Mouse (Mus musculus) cerebellum, adult 2 months (tissue): Measurements from ENCODE around the gene Gtpbp1. TPM values are rescaled to one million over a fixed set of nuclear protein-coding genes. Genes with fewer than 3 reads are reported as not detected.
"Not testable (repeated sequence)": the region's sequence is repeated elsewhere in the genome, so short reads cannot be mapped to it uniquely, and the experiment has no call there.

ENCODE experiments used
- DNase-seq, 2 experiments: peaks; one replicate each; pipeline ENCODE4 v3.0.0; 2021
- H3K27ac ChIP-seq: fragments of 200-500 bp; 2 replicates; pipeline ENCODE4 v1.5.1; 2012; ENCODE audit warnings: low read length, control low read depth, inconsistent platforms; ENCODE audit not compliant: insufficient read depth
- H3K27me3 ChIP-seq: fragments of 200-500 bp; 2 replicates; pipeline ENCODE4 v1.6.1; 2012; ENCODE audit warnings: inconsistent platforms, mild to moderate bottlenecking, low read length, moderate library complexity; ENCODE audit not compliant: control insufficient read depth, insufficient read depth
- H3K4me1 ChIP-seq: fragments of 200-500 bp; 2 replicates; pipeline ENCODE4 v1.6.1; 2011; ENCODE audit warnings: low read length; ENCODE audit not compliant: control insufficient read depth, insufficient read depth
- H3K4me3 ChIP-seq: fragments of 200-500 bp; replicated peaks from 2 replicates; pipeline ENCODE3; 2011; ENCODE audit warnings: mild to moderate bottlenecking, low read depth, low read length, control low read depth; ENCODE audit not compliant: insufficient read depth
- CTCF ChIP-seq: fragments of 200-500 bp; IDR thresholded peaks from 2 replicates; pipeline ENCODE4 v1.5.1; 2011; ENCODE audit warnings: low read depth, mild to moderate bottlenecking, control low read depth, low read length, moderate library complexity, borderline replicate concordance; ENCODE audit not compliant: insufficient read depth
- POLR2A ChIP-seq: fragments of 200-500 bp; IDR thresholded peaks from 2 replicates; pipeline ENCODE4 v1.6.1; 2011; ENCODE audit warnings: low read length, control low read depth, borderline replicate concordance; ENCODE audit not compliant: insufficient read depth
- WGBS: fragments of 180-500 bp; shearing (Covaris S2); methylation state at CpG from one replicate; pipeline ENCODE4 v1.1.7; 2018; 5-methylcytosine and 5-hydroxymethylcytosine counted together
- polyA plus RNA-seq: library from polyadenylated mRNA; depleted of rRNA; stranded (reverse); fragments of >200 nt; gene quantifications from 2 replicates; pipeline ENCODE4 v1.2.3, GENCODE M21; 2012

Gene Gtpbp1
- polyA plus RNA-seq, 1 experiment, result 52.5 TPM

- Histone ChIP-seq H3K4me3 (peak overlapping the region; percentile 87), H3K27ac (peak overlapping the region; percentile 95), H3K4me1 (no peaks in the 10 kb centered on the region), H3K27me3 (no peaks in the 10 kb centered on the region)
- DNase-seq, result peak; percentile 84 to 90
- WGBS, result 2% methylated on average over 16 of the region's 16 CpGs
- TF ChIP-seq CTCF (peak; percentile 57; the same call in 1 of the 2 replicates), POLR2A (no peak)
Measured at GRCm38 (mm10) chr15:79657837-79658530, 32.7 kb upstream of the Gtpbp1 start.

GRCm38 (mm10) chr15:79658531-79659375 is 31.9 kb upstream of the Gtpbp1 start, which contains the start of the genes Fam227a and Cby1:
TSS of gene Fam227a (minus strand) at chr15:79658956.
TSS of gene Cby1 (plus strand) at chr15:79659199.
- peak within 1 kb of the TSS; percentile 87 for H3K4me3 ChIP-seq
- H3K27me3 ChIP-seq, result no peaks in the 10 kb centered on the region
- TF ChIP-seq POLR2A, result peak; percentile 85
- TF ChIP-seq CTCF, result no peak
- H3K27ac ChIP-seq, result peak within 1 kb of the TSS; percentile 95
- DNase-seq, result peak; percentile 96 to 98
- no peaks in the 10 kb centered on the region for H3K4me1 ChIP-seq
- WGBS, result under 1% methylated on average over 55 of the region's 55 CpGs

DNA sequence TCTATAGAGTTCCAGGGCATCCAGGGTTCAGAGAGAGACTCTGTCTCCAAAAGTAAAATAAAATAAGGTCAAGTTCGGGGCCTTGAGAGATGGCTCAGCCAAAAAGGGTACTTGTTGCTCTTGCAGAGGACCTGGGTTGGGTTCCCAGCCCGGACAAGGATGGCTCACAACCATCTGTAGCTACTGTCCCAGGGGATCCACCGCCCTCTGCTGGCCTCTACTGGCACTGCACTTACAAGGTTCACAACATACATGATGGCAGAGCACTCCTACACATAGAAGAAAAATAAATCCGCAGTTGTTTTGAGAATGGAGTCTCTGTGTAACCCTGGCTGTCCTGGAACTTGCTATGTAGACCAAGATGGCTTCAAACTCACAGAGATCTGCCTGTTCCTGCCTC is 28.8 kb upstream of the Gtpbp1 start:
- no peak for DNase-seq
- Histone ChIP-seq H3K27me3 (no peaks in the 10 kb centered on the region), H3K4me1 (no peaks in the 10 kb centered on the region), H3K4me3 (no peak overlapping the region), H3K27ac (no peak overlapping the region)
- 75% methylated on average over 4 of the region's 4 CpGs for WGBS
- TF ChIP-seq POLR2A, result no peak
- TF ChIP-seq CTCF, result peak; percentile 43; the same call in 1 of the 2 replicates

GRCm38 (mm10) chr15:79664666-79665065 is 26.0 kb upstream of the Gtpbp1 start:
- no peak for DNase-seq
- Histone ChIP-seq H3K27ac (no peak overlapping the region), H3K4me3 (no peak overlapping the region), H3K4me1 (no peaks in the 10 kb centered on the region), H3K27me3 (no peaks in the 10 kb centered on the region)
- 88% methylated on average over 8 of the region's 8 CpGs for WGBS
- no peak for TF ChIP-seq POLR2A
- no peak for TF ChIP-seq CTCF

GRCm38 (mm10) chr15:79669195-79669594 is 21.4 kb upstream of the Gtpbp1 start:
- no peak overlapping the region for H3K27ac ChIP-seq
- 59% methylated on average over 10 of the region's 10 CpGs for WGBS
- no peaks in the 10 kb centered on the region for H3K4me1 ChIP-seq
- H3K27me3 ChIP-seq, result no peaks in the 10 kb centered on the region
- H3K4me3 ChIP-seq, result no peak overlapping the region
- DNase-seq, result no peak
- TF ChIP-seq CTCF (no peak), POLR2A (no peak)

DNA sequence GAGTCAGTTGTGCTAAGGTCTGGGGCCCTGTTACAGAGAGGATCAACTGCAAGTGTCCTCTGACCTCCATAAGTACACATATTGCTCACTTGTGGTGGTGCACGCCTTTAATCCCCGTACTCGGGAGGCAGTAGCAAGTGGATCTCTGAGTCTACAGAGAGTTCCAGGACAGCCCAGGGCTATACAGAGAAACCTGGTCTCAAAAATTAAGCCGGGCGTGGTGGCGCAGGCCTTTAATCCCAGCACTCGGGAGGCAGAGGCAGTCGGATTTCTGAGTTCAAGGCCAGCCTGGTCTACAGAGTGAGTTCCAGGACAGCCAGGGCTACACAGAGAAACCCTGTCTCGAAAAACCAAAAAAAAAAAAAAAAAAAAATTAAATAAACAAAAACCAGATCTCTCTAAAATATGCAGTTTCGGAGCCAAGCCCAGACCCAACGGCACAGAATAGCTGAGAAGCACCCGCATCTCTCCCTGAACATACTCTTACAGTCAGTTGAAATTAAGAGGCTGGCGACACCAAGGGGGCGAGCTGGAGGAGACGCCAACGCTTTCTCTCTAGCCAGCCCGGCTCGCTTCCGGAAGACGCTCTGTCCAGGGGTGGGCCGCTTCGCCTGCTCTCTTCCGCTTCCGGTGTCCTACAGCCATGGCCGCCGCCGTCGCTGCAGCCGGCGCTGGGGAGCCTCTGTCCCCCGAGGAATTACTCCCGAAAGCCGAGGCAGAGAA is 20.2 kb upstream of the Gtpbp1 start, which contains the start of gene Tomm22:
Gene Tomm22 (plus strand): TSS at position 613 of the 723 bp plus-strand sequence.
- TF ChIP-seq POLR2A (peak; percentile 70), CTCF (peak; percentile 55)
- Histone ChIP-seq H3K4me1 (no peaks in the 10 kb centered on the region), H3K27me3 (no peaks in the 10 kb centered on the region), H3K27ac (no peak within 1 kb of the TSS; the same call in 1 of the 2 replicates), H3K4me3 (peak within 1 kb of the TSS; percentile 81)
- DNase-seq, result peak; percentile 89 to 91
- 18% methylated on average over 33 of the region's 33 CpGs for WGBS

DNA sequence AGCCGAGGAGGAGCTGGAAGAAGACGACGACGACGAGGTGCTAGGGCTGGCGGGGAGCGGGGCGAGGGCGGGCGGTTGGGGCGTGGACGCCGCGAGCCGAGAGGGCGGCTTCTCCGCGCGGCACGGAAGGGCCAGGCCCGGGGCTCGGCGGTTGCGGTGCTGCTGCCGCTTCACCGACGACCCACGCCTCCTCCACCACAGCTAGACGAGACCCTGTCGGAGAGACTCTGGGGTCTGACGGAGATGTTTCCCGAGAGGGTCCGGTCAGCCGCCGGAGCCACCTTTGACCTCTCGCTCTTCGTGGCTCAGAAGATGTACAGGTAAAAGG is 19.7 kb upstream of the Gtpbp1 start:
- Histone ChIP-seq H3K27me3 (no peaks in the 10 kb centered on the region), H3K4me1 (no peaks in the 10 kb centered on the region), H3K27ac (no peak overlapping the region; the same call in 1 of the 2 replicates), H3K4me3 (peak overlapping the region; percentile 81)
- TF ChIP-seq CTCF (no peak), POLR2A (no peak)
- under 1% methylated on average over 37 of the region's 37 CpGs for WGBS
- no peak for DNase-seq

- 52% methylated on average over 11 of the region's 11 CpGs for WGBS
- H3K27me3 ChIP-seq, H3K4me1 ChIP-seq, H3K27ac ChIP-seq: not testable (repeated sequence)
- peak in 1 of 2 experiments; percentile 36 for DNase-seq
- peak overlapping the region; percentile 32 for H3K4me3 ChIP-seq
Measured at GRCm38 (mm10) chr15:79671828-79672348, 18.8 kb upstream of the Gtpbp1 start.
